Comparison of ENCODE assay signal across 10 mouse cellular contexts in genomic region chr8:11077138-11077537, GRCm38 (mm10).
DNase-seq lines count a peak whose midpoint lies in the region; ATAC-seq lines count a peak whose summit lies in the region.
"Had no signal": no experiment of that assay in that cellular context is flagged by ENCODE, and none has a peak within 500 bp of the region (broad histone marks: within the 10 kb centered on the region; RNA-seq: fewer than 3 reads in every experiment).

No protein-coding gene starts in this region.

- H3K4me2 ChIP-seq in kidney, embryonic 15.5 days = peak overlapping the region; percentile 31
- peak overlapping the region; percentile 34 for H3K4me2 ChIP-seq in stomach, embryonic 16.5 days (ENCODE audit: low read depth, low read length)
- H3K4me2 ChIP-seq: hindbrain, embryonic 13.5 days had no signal

- peaks cover 5% of the 10 kb centered on the region; the same call in 1 of the 2 replicates for H3K4me1 ChIP-seq in kidney, embryonic 15.5 days
- H3K4me1 ChIP-seq in stomach, embryonic 16.5 days (ENCODE audit: control insufficient read depth, insufficient read depth, low read length) = peaks cover 22% of the 10 kb centered on the region

- no peaks in the 10 kb centered on the region for H3K9me3 ChIP-seq in kidney, embryonic 15.5 days (replicated peaks)
- no peaks in the 10 kb centered on the region for H3K9me3 ChIP-seq in stomach, embryonic 16.5 days (replicated peaks; ENCODE audit: control insufficient read depth, low read length)
- H3K9me3 ChIP-seq: hindbrain, embryonic 13.5 days; megakaryocyte, embryonic 14.5 days had no signal

- no peak overlapping the region for H3K9ac ChIP-seq in kidney, embryonic 15.5 days
- peak overlapping the region; percentile 57; the same call in 1 of the 2 replicates for H3K9ac ChIP-seq in stomach, embryonic 16.5 days (ENCODE audit: low read length)
- H3K9ac ChIP-seq: hindbrain, embryonic 13.5 days had no signal

- 45% methylated on average over 9 of the region's 9 CpGs for WGBS in kidney, embryonic 15.5 days
- WGBS in stomach, embryonic 16.5 days = 31% methylated on average over 9 of the region's 9 CpGs

- 0 out of 2 replicates have a peak, but pooled peaks have one; percentile 29 for ATAC-seq in kidney, embryonic 15.5 days (replicated peaks; ENCODE audit: low FRiP score)
- peak; percentile 37; the same call in 1 of the 2 replicates for ATAC-seq in stomach, embryonic 16.5 days (ENCODE audit: insufficient read depth, low FRiP score)

- H3K27me3 ChIP-seq in kidney, embryonic 15.5 days = no peaks in the 10 kb centered on the region
- no peaks in the 10 kb centered on the region for H3K27me3 ChIP-seq in stomach, embryonic 16.5 days (ENCODE audit: control insufficient read depth, insufficient read depth, low read length)
- H3K27me3 ChIP-seq: hindbrain, embryonic 13.5 days had no signal

- H3K36me3 ChIP-seq in kidney, embryonic 15.5 days = no peaks in the 10 kb centered on the region
- H3K36me3 ChIP-seq in stomach, embryonic 16.5 days (ENCODE audit: control insufficient read depth, insufficient read depth, low read length) = no peaks in the 10 kb centered on the region
- H3K36me3 ChIP-seq: hindbrain, embryonic 13.5 days had no signal

- no peak overlapping the region for H3K27ac ChIP-seq in kidney, embryonic 15.5 days
- H3K27ac ChIP-seq in stomach, embryonic 16.5 days (ENCODE audit: low read length) = peak overlapping the region; percentile 68; the same call in 1 of the 2 replicates
- H3K27ac ChIP-seq: hindbrain, embryonic 13.5 days had no signal

- H3K4me3 ChIP-seq in kidney, embryonic 15.5 days (replicated peaks) = 0 out of 2 replicates have a peak overlapping the region, but pooled peaks have one; percentile 1
- H3K4me3 ChIP-seq in stomach, embryonic 16.5 days (replicated peaks; ENCODE audit: low read length) = peak overlapping the region; percentile 19; the same call in 1 of the 2 replicates
- H3K4me3 ChIP-seq: hindbrain, embryonic 13.5 days; megakaryocyte, embryonic 14.5 days had no signal

- peak; percentile 38 to 83 for DNase-seq in adrenal gland, adult (ENCODE audit: inconsistent age in 2 of 2, low spot score in 1 of 2)
- no peak for DNase-seq in adrenal gland, postnatal 4 days (ENCODE audit: low spot score in 2 of 2)
- no peak for DNase-seq in kidney, adult 8-10 months
- peak; percentile 52 for DNase-seq in right cerebral cortex, postnatal 4 days
- DNase-seq in right cerebral cortex, adult 18-20 months = no peak
- DNase-seq in thymus, postnatal 36 days = no peak

Comparison
In these comparisons a context has a peak if more than half of its experiments do, and no peak if none do; other contexts are left out.
1. DNase-seq: peak in adrenal gland, adult (2 of 2) and right cerebral cortex, postnatal 4 days (single experiment); none in adrenal gland, postnatal 4 days (0 of 2), kidney, adult 8-10 months (0 of 2), right cerebral cortex, adult 18-20 months (single experiment) and thymus, postnatal 36 days (0 of 2).